Mouse (Mus musculus): ENCODE results near the gene Gas7. TPM values are rescaled to one million over a fixed set of nuclear protein-coding genes. Genes with fewer than 3 reads are reported as not detected.

Gene Gas7
- total and polyA plus RNA-seq, 2 experiments from 2014 or later = 4.8 to 23.2 TPM

GRCm38 (mm10) chr11:67738345-67738744 lies 283.1 kb downstream of the Gas7 start:
- ATAC-seq (ENCODE audit: insufficient read depth, low read depth) (no peak), DNase-seq (ENCODE audit: low spot score) (no peak)
- Histone ChIP-seq H3K27ac (ENCODE audit: low read depth) (no peak overlapping the region), H3K4me2 (ENCODE audit: low read depth, low read length) (no peak overlapping the region), H3K4me3 (ENCODE audit: low read depth, low read length) (no peak overlapping the region), H3K36me3 (replicated peaks; ENCODE audit: control insufficient read depth, insufficient read depth, low read length) (no peaks in the 10 kb centered on the region), H3K9me3 (replicated peaks; ENCODE audit: control insufficient read depth, low read length) (no peaks in the 10 kb centered on the region), H3K4me1 (ENCODE audit: control insufficient read depth, insufficient read depth) (no peaks in the 10 kb centered on the region), H3K27me3 (ENCODE audit: control insufficient read depth, insufficient read depth, low read length) (no peaks in the 10 kb centered on the region), H3K9ac (replicated peaks; ENCODE audit: low read depth, low read length) (no peak overlapping the region)
- WGBS = 79% methylated on average over 6 of the region's 6 CpGs
- TF ChIP-seq CTCF (IDR thresholded peaks at IDR 0.05; ENCODE audit: low read depth) = no peak
- no peak for TF ChIP-seq EP300 (IDR thresholded peaks at IDR 0.05; ENCODE audit: low read depth)

Other genes with a start within 250 kb of the Gas7 start
- gene Myh4, start 217.4 kb upstream of the Gas7 start, total RNA-seq (2014; rRNA removed; ENCODE audit: low replicate concordance) = not detected in 2 replicates
- gene Myh4, start 217.4 kb upstream of the Gas7 start, polyA plus RNA-seq (2015; fragmentation: Nextera tagmentation; extraction: Ambion mirVana) = not detected in 2 replicates
- 5.1 and 8.7 TPM in 2 replicates for gene Myh8, start 178.3 kb upstream of the Gas7 start, total RNA-seq (2014; rRNA removed; ENCODE audit: low replicate concordance)
- gene Myh8, start 178.3 kb upstream of the Gas7 start, polyA plus RNA-seq (2015; fragmentation: Nextera tagmentation; extraction: Ambion mirVana) = 1.2 and 1.3 TPM in 2 replicates
- not detected in 2 replicates for gene Myh13, start 133.8 kb upstream of the Gas7 start, total RNA-seq (2014; rRNA removed; ENCODE audit: low replicate concordance)
- gene Myh13, start 133.8 kb upstream of the Gas7 start, polyA plus RNA-seq (2015; fragmentation: Nextera tagmentation; extraction: Ambion mirVana) = 0.15 and 0.27 TPM in 2 replicates
- not detected in 2 replicates for gene Rcvrn, start 239.9 kb downstream of the Gas7 start, total RNA-seq (2014; rRNA removed; ENCODE audit: low replicate concordance)
- not detected in 2 replicates for gene Rcvrn, start 239.9 kb downstream of the Gas7 start, polyA plus RNA-seq (2015; fragmentation: Nextera tagmentation; extraction: Ambion mirVana)